Mouse (Mus musculus) MEL (cell line): ENCODE data around the gene Tbcd. TPM values are rescaled to one million over a fixed set of nuclear protein-coding genes. Genes with fewer than 3 reads are reported as not detected.
A peak's percentile ranks its signal among the peaks of the same experiment; 100 is the strongest.

Source experiments
- DNase-seq: peaks from one replicate; pipeline ENCODE4 v3.0.0; 2011; ENCODE audit warnings: low read depth, low spot score
- H3K27ac ChIP-seq: 2 replicates; pipeline ENCODE4 v1.5.1; 2012; ENCODE audit warnings: low read depth, mild to moderate bottlenecking, control low read depth, low read length, moderate library complexity; ENCODE audit not compliant: control insufficient read depth
- H3K27me3 ChIP-seq, 2 experiments: fragments of 150-350 bp in 1 of 2; sonication (generic) in 1 of 2; 2 replicates each; pipeline ENCODE4 v1.6.1; 2012; ENCODE audit warnings: low read length in 2 of 2, mild to moderate bottlenecking in 2 of 2, improper control_type of control experiment in 1 of 2, moderate library complexity in 1 of 2; ENCODE audit not compliant: insufficient read depth in 2 of 2, control insufficient read depth in 1 of 2
- H3K36me3 ChIP-seq, 2 experiments: 2 replicates each; pipeline ENCODE4 v1.6.1; 2012 to 2014; ENCODE audit warnings: low read length in 2 of 2, improper control_type of control experiment in 1 of 2, inconsistent platforms in 1 of 2, mild to moderate bottlenecking in 1 of 2; ENCODE audit not compliant: insufficient read depth in 2 of 2, control insufficient read depth in 1 of 2
- H3K4me1 ChIP-seq, 2 experiments: fragments of 150-350 bp in 1 of 2; sonication (generic) in 1 of 2; 2 replicates each; pipeline ENCODE4 v1.6.1; 2012; ENCODE audit warnings: low read length in 2 of 2, improper control_type of control experiment in 1 of 2, mild to moderate bottlenecking in 1 of 2; ENCODE audit not compliant: insufficient read depth in 2 of 2, control insufficient read depth in 1 of 2
- H3K4me3 ChIP-seq, 2 experiments: fragments of 150-350 bp in 1 of 2; sonication (generic) in 1 of 2; 2 replicates each; pipeline ENCODE4 v1.5.1; 2012; ENCODE audit warnings: low read depth in 2 of 2, low read length in 2 of 2, mild to moderate bottlenecking in 2 of 2, moderate library complexity in 2 of 2, control low read depth in 1 of 2, improper control_type of control experiment in 1 of 2; ENCODE audit not compliant: control insufficient read depth in 1 of 2, insufficient read depth in 1 of 2
- H3K79me2 ChIP-seq: 2 replicates; pipeline ENCODE4 v1.6.1; 2012; ENCODE audit warnings: mild to moderate bottlenecking, low read length, moderate library complexity; ENCODE audit not compliant: control insufficient read depth, poor library complexity, insufficient read depth
- H3K9ac ChIP-seq: 2 replicates; pipeline ENCODE4 v1.6.1; 2012; ENCODE audit warnings: low read depth, mild to moderate bottlenecking, control low read depth, low read length, moderate library complexity; ENCODE audit not compliant: control insufficient read depth, poor library complexity, severe bottlenecking
- H3K9me3 ChIP-seq: fragments of 150-350 bp; sonication (generic); replicated peaks from 2 replicates; pipeline ENCODE4 v1.6.1; 2012; ENCODE audit warnings: mild to moderate bottlenecking, low read length, improper control_type of control experiment, moderate library complexity; ENCODE audit not compliant: insufficient read depth
- CHD1 ChIP-seq: IDR thresholded peaks from 2 replicates; pipeline ENCODE4 v1.6.1; 2012; ENCODE audit warnings: low read depth, mild to moderate bottlenecking, inconsistent platforms, low read length, improper control_type of control experiment
- CHD2 ChIP-seq: IDR thresholded peaks from 2 replicates; pipeline ENCODE4 v1.6.1; 2011; ENCODE audit warnings: low read length, improper control_type of control experiment
- CTCF ChIP-seq, 3 experiments: IDR thresholded peaks in 2 of 3; conservative IDR thresholded peaks in 1 of 3; 2 replicates each; pipeline ENCODE4 v1.5.1; 2011 to 2012; ENCODE audit warnings: low read length in 3 of 3, low read depth in 2 of 3, mild to moderate bottlenecking in 2 of 3, improper control_type of control experiment in 1 of 3, inconsistent platforms in 1 of 3, mixed read lengths in 1 of 3, moderate library complexity in 1 of 3; ENCODE audit not compliant: control insufficient read depth in 1 of 3, insufficient read depth in 1 of 3, poor library complexity in 1 of 3, severe bottlenecking in 1 of 3
- E2F4 ChIP-seq: IDR thresholded peaks from 2 replicates; pipeline ENCODE4 v1.6.1; 2011; ENCODE audit warnings: low read depth, low read length, improper control_type of control experiment, borderline replicate concordance
- ELF1 ChIP-seq: IDR thresholded peaks from 2 replicates; pipeline ENCODE4 v1.6.1; 2014; ENCODE audit warnings: low read depth, mild to moderate bottlenecking, inconsistent platforms, low read length, improper control_type of control experiment, moderate library complexity
- EP300 ChIP-seq, 2 experiments: IDR thresholded peaks; 2 replicates each; pipeline ENCODE4 v1.6.1; 2011; ENCODE audit warnings: improper control_type of control experiment in 2 of 2, low read length in 2 of 2, low read depth in 1 of 2, mild to moderate bottlenecking in 1 of 2
- ETS1 ChIP-seq: IDR thresholded peaks from 2 replicates; pipeline ENCODE4 v1.6.1; 2012; ENCODE audit warnings: low read depth, mild to moderate bottlenecking, inconsistent platforms, low read length, improper control_type of control experiment, moderate library complexity
- GABPA ChIP-seq: IDR thresholded peaks from 2 replicates; pipeline ENCODE4 v1.6.1; 2012; ENCODE audit warnings: low read depth, mild to moderate bottlenecking, inconsistent platforms, low read length, improper control_type of control experiment, moderate library complexity
- GATA1 ChIP-seq: IDR thresholded peaks from 2 replicates; pipeline ENCODE4 v1.6.1; 2011; ENCODE audit warnings: low read depth, low read length, improper control_type of control experiment
- HCFC1 ChIP-seq: IDR thresholded peaks from 2 replicates; pipeline ENCODE4 v1.6.1; 2012; ENCODE audit warnings: low read depth, mild to moderate bottlenecking, inconsistent platforms, low read length, improper control_type of control experiment, moderate library complexity
- JUND ChIP-seq: IDR thresholded peaks from 2 replicates; pipeline ENCODE4 v1.6.1; 2011; ENCODE audit warnings: low read depth, mild to moderate bottlenecking, improper control_type of control experiment, low read length
- KAT2A ChIP-seq: conservative IDR thresholded peaks from 2 replicates; pipeline ENCODE4 v1.6.1; 2012; ENCODE audit warnings: low read depth, low read length, improper control_type of control experiment, inconsistent platforms
- MAFK ChIP-seq: IDR thresholded peaks from 2 replicates; pipeline ENCODE4 v1.6.1; 2011; ENCODE audit warnings: low read depth, mild to moderate bottlenecking, low read length, improper control_type of control experiment, borderline replicate concordance
- MAX ChIP-seq: IDR thresholded peaks from 2 replicates; pipeline ENCODE4 v1.6.1; 2011; ENCODE audit warnings: low read length, improper control_type of control experiment
- MXI1 ChIP-seq: IDR thresholded peaks from 2 replicates; pipeline ENCODE4 v1.6.1; 2011; ENCODE audit warnings: mild to moderate bottlenecking, low read depth, low read length, improper control_type of control experiment
- MYB ChIP-seq: IDR thresholded peaks from 2 replicates; pipeline ENCODE4 v1.6.1; 2011; ENCODE audit warnings: mild to moderate bottlenecking, low read depth, low read length, improper control_type of control experiment
- MYC ChIP-seq: IDR thresholded peaks from 2 replicates; pipeline ENCODE4 v1.6.1; 2011; ENCODE audit warnings: low read depth, mild to moderate bottlenecking, low read length, improper control_type of control experiment, moderate library complexity
- NRF1 ChIP-seq: IDR thresholded peaks from 2 replicates; pipeline ENCODE4 v1.6.1; 2014; ENCODE audit warnings: low read depth, mild to moderate bottlenecking, inconsistent platforms, low read length, improper control_type of control experiment, moderate library complexity; ENCODE audit not compliant: poor library complexity, insufficient read depth, severe bottlenecking
- POLR2A ChIP-seq, 2 experiments: IDR thresholded peaks; 2 replicates each; pipeline ENCODE4 v1.6.1; 2011 to 2012; ENCODE audit warnings: low read length in 2 of 2, mild to moderate bottlenecking in 2 of 2, control low read depth in 1 of 2, improper control_type of control experiment in 1 of 2, low read depth in 1 of 2, moderate library complexity in 1 of 2; ENCODE audit not compliant: control insufficient read depth in 1 of 2, insufficient read depth in 1 of 2, poor library complexity in 1 of 2
- POLR2AphosphoS2 ChIP-seq: IDR thresholded peaks from 2 replicates; pipeline ENCODE4 v1.6.1; 2011; ENCODE audit warnings: low read length, improper control_type of control experiment
- RAD21 ChIP-seq: IDR thresholded peaks from 2 replicates; pipeline ENCODE4 v1.6.1; 2011; ENCODE audit warnings: mild to moderate bottlenecking, low read depth, low read length, improper control_type of control experiment
- RCOR1 ChIP-seq: IDR thresholded peaks from 2 replicates; pipeline ENCODE4 v1.6.1; 2012; ENCODE audit warnings: low read depth, mild to moderate bottlenecking, inconsistent platforms, low read length, improper control_type of control experiment
- SIN3A ChIP-seq: IDR thresholded peaks from 2 replicates; pipeline ENCODE4 v1.6.1; 2012; ENCODE audit warnings: low read length, improper control_type of control experiment, inconsistent platforms
- SMC3 ChIP-seq: IDR thresholded peaks from 2 replicates; pipeline ENCODE4 v1.6.1; 2011; ENCODE audit warnings: low read depth, low read length, improper control_type of control experiment
- TAL1 ChIP-seq: IDR thresholded peaks from 2 replicates; pipeline ENCODE4 v1.6.1; 2012; ENCODE audit warnings: mild to moderate bottlenecking, inconsistent platforms, low read length, moderate library complexity, mixed read lengths
- TBP ChIP-seq: IDR thresholded peaks from 2 replicates; pipeline ENCODE4 v1.8.0; 2011; ENCODE audit warnings: low read depth, low read length, improper control_type of control experiment
- TCF12 ChIP-seq: IDR thresholded peaks from 2 replicates; pipeline ENCODE4 v1.6.1; 2014; ENCODE audit warnings: low read depth, mild to moderate bottlenecking, inconsistent platforms, low read length, improper control_type of control experiment, moderate library complexity
- USF1 ChIP-seq: IDR thresholded peaks from 2 replicates; pipeline ENCODE4 v1.6.1; 2014; ENCODE audit warnings: low read depth, mild to moderate bottlenecking, inconsistent platforms, low read length, improper control_type of control experiment, moderate library complexity
- USF2 ChIP-seq, 2 experiments: IDR thresholded peaks; 2 replicates each; pipeline ENCODE4 v1.6.1; 2011 to 2012; ENCODE audit warnings: improper control_type of control experiment in 2 of 2, low read length in 2 of 2, borderline replicate concordance in 1 of 2, inconsistent platforms in 1 of 2, low read depth in 1 of 2, mild to moderate bottlenecking in 1 of 2; ENCODE audit not compliant: insufficient read depth in 1 of 2
- ZKSCAN1 ChIP-seq: IDR thresholded peaks from 2 replicates; pipeline ENCODE4 v1.6.1; 2012; ENCODE audit warnings: low read depth, mild to moderate bottlenecking, inconsistent platforms, low read length, improper control_type of control experiment, moderate library complexity
- ZMIZ1 ChIP-seq: IDR thresholded peaks from 2 replicates; pipeline ENCODE4 v1.6.1; 2012; ENCODE audit warnings: low read depth, mild to moderate bottlenecking, inconsistent platforms, low read length, improper control_type of control experiment, moderate library complexity
- ZNF384 ChIP-seq: IDR thresholded peaks from 2 replicates; pipeline ENCODE4 v1.6.1; 2012; ENCODE audit warnings: low read depth, mild to moderate bottlenecking, inconsistent platforms, low read length, improper control_type of control experiment
- polyA plus RNA-seq, 2 experiments: library from polyadenylated mRNA; stranded (reverse) in 1 of 2; unstranded in 1 of 2; fragments of >175 nt in 1 of 2; fragments of >200 nt in 1 of 2; gene quantifications; 2 replicates each; pipeline versions ENCODE4 v1.2.1 to v1.2.4; 2012; ENCODE audit warnings: low replicate concordance in 2 of 2, low read depth in 1 of 2; ENCODE audit not compliant: insufficient read length in 2 of 2, insufficient read depth in 1 of 2, missing spikeins in 1 of 2
- total RNA-seq: library from RNA; depleted of rRNA; stranded (reverse); fragments of 300-350 nt; gene quantifications from 2 replicates; pipeline ENCODE4 v1.2.3, GENCODE M21; 2012

The Tbcd gene
- total and polyA plus RNA-seq, 3 experiments = 50.0 to 65.3 TPM; not detected in 1

GRCm38 (mm10) chr11:121420379-121420778, 31.4 kb upstream of the Tbcd start (continued):
- TF ChIP-seq SIN3A (peak; percentile 68), EP300 (IDR thresholded peaks at IDR 0.05; ENCODE audit: low read depth in 1 of 2, low read length in 2 of 2) (no peak), KAT2A (no peak), CTCF (IDR thresholded peaks at IDR 0.05 in 2 of 3, conservative IDR thresholded peaks at IDR 0.05 in 1 of 3; ENCODE audit: control insufficient read depth in 1 of 3, insufficient read depth in 1 of 3, low read depth in 2 of 3, low read length in 3 of 3, poor library complexity in 1 of 3, severe bottlenecking in 1 of 3) (no peak), POLR2AphosphoS2 (no peak), ZKSCAN1 (no peak), ZNF384 (peak; percentile 74), TBP (peak; percentile 81), TCF12 (no peak), MYB (no peak), MYC (peak; percentile 96)

DNA sequence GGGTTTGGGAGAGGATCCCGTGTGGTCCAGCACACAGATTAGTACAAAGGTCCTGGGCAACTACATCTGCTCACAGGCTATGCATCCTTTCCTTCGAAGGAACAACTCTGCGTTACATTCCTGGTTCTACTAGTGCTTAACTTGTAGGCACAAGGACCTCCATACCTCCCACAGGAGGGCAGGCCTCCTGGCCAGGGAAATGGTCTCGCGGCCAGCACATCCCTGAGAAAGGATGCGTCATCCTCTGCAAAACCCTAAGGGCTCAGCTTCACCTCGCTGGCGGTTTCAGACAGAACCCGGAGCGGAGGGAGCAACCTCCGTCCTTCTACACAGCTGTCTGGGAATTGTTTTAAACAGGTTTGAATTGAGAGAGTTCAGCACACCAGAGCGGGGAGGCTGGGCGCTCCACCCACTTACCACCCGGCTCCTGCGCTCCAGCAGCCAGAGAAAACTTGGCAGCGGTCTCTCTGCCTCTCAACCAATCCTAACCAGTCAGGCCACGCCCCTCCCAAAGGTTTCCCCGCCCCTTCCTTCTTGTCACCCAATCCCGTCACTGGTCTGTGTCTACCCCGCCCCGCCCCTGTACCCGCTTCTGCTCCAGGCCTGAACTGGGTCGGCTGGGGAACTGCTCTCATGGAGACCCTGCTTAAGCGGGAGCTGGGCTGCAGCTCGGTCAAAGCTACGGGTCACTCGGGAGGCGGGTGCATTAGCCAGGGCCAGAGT, 30.8 kb upstream of the Tbcd start, which contains the start of gene Fn3krp:
TSS of gene Fn3krp (plus strand) at position 572 of the 723 bp plus-strand sequence.
- H3K27ac ChIP-seq = peak within 1 kb of the TSS; percentile 61
- H3K4me3 ChIP-seq = peak within 1 kb of the TSS; percentile 91 to 94
- H3K9me3 ChIP-seq = no peaks in the 10 kb centered on the region
- peaks cover 3% of the 10 kb centered on the region; the same call in 1 of the 2 replicates for H3K79me2 ChIP-seq
- peak within 1 kb of the TSS; percentile 83 for H3K9ac ChIP-seq
- peaks cover 0 to 11% of the 10 kb centered on the region in 2 experiments; a peak in 2 of 4 replicates for H3K36me3 ChIP-seq
- H3K4me1 ChIP-seq = peaks cover 2 to 5% of the 10 kb centered on the region in 2 experiments
- DNase-seq = peak; percentile 100
- no peaks in the 10 kb centered on the region for H3K27me3 ChIP-seq
- no peak for TF ChIP-seq JUND
- no peak for TF ChIP-seq CHD2
- TF ChIP-seq GABPA = no peak
- TF ChIP-seq E2F4 = no peak; the same call in 1 of the 2 replicates
- TF ChIP-seq USF2 (IDR thresholded peaks at IDR 0.05; ENCODE audit: borderline replicate concordance in 1 of 2, insufficient read depth in 1 of 2, low read depth in 1 of 2, low read length in 2 of 2) = no peak
- TF ChIP-seq SIN3A = peak; percentile 68
- peak; percentile 58 for TF ChIP-seq TBP
- no peak for TF ChIP-seq SMC3
- no peak for TF ChIP-seq MAFK
- 0 out of 4 replicates have a peak, but pooled peaks of 1 of the 2 experiments have one; percentile 15 for TF ChIP-seq EP300 (IDR thresholded peaks at IDR 0.05; ENCODE audit: low read depth in 1 of 2, low read length in 2 of 2)
- peak; percentile 59; the same call in 1 of the 2 replicates for TF ChIP-seq POLR2AphosphoS2
- TF ChIP-seq MXI1 = peak; percentile 45
- no peak for TF ChIP-seq GATA1
- TF ChIP-seq MYC = no peak
- no peak for TF ChIP-seq ZNF384
- peak; percentile 62 for TF ChIP-seq ELF1
- TF ChIP-seq USF1 = no peak
- TF ChIP-seq MAX = peak; percentile 67
- TF ChIP-seq ZMIZ1 = peak; percentile 78
- TF ChIP-seq RAD21 = no peak
- no peak for TF ChIP-seq ZKSCAN1
- no peak for TF ChIP-seq CTCF (IDR thresholded peaks at IDR 0.05 in 2 of 3, conservative IDR thresholded peaks at IDR 0.05 in 1 of 3; ENCODE audit: control insufficient read depth in 1 of 3, insufficient read depth in 1 of 3, low read depth in 2 of 3, low read length in 3 of 3, poor library complexity in 1 of 3, severe bottlenecking in 1 of 3)
- TF ChIP-seq MYB = no peak
- peak; percentile 67 for TF ChIP-seq HCFC1
- peak; percentile 21 for TF ChIP-seq ETS1
- peak; percentile 66 to 83 for TF ChIP-seq POLR2A (IDR thresholded peaks at IDR 0.05; ENCODE audit: control insufficient read depth in 1 of 2, insufficient read depth in 1 of 2, low read depth in 1 of 2, low read length in 2 of 2, poor library complexity in 1 of 2)
- peak; percentile 56; the same call in 1 of the 2 replicates for TF ChIP-seq NRF1
- TF ChIP-seq TAL1 = no peak
- no peak for TF ChIP-seq CHD1
- TF ChIP-seq RCOR1 = no peak
